Mouse (Mus musculus) megakaryocyte, embryonic 14.5 days (primary cell): ENCODE measurements around the gene Tspan2.

Source experiments
- FLI1 ChIP-seq: IDR thresholded peaks from 2 replicates; pipeline ENCODE4 v1.6.1; 2012; ENCODE audit warnings: low read length, inconsistent platforms, mixed read lengths
- GATA1 ChIP-seq: IDR thresholded peaks from 3 replicates; pipeline ENCODE4 v1.6.1; 2012; ENCODE audit warnings: mixed read lengths, low read length, inconsistent platforms, borderline replicate concordance

DNA sequence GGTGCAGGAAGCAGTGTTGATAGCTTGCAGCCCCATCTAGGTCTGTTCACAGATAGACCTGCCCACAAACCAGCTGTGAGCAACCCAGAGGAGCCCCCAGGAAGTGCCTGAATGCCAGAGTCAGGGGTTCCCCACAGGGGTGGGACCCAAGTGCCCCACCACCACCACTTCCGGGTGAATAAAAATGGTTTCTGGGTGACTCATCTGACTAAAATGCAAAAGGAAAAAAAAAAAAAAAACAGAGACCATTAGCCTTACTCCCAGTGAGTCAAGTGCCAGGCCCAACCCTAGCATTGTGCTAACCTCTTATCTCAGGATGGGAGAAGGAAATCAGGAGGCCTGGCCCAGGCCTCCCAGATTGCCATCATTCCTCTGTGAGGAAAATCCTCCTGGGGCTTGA, 21.5 kb downstream of the Tspan2 start:
- no peak for TF ChIP-seq GATA1
- 0 out of 2 replicates have a peak, but pooled peaks have one; percentile 23 for TF ChIP-seq FLI1
